Mouse (Mus musculus) hindbrain, embryonic 11.5 days (tissue): Measurements from ENCODE around the gene Spag7. TPM values are rescaled to one million over a fixed set of nuclear protein-coding genes. Genes with fewer than 3 reads are reported as not detected.

Source experiments
- ATAC-seq: fragments of 200-750 bp; cut with Nextera tagmentation; 2 replicates; pipeline ENCODE4 v1.8.0; 2017; ENCODE audit warnings: mild to moderate bottlenecking, moderate TSS enrichment, moderate library complexity; ENCODE audit not compliant: low FRiP score
- DNase-seq: peaks from one replicate; pipeline ENCODE4 v3.0.0-alpha.2; 2015; ENCODE audit warnings: low spot score
- H3K27ac ChIP-seq: fragments of 300-500 bp; sonication (generic); 2 replicates; pipeline ENCODE4 v1.5.1; 2014; ENCODE audit warnings: mild to moderate bottlenecking, low read depth, low read length
- H3K27me3 ChIP-seq: fragments of 300-500 bp; sonication (generic); 2 replicates; pipeline ENCODE4 v1.6.1; 2014; ENCODE audit warnings: mild to moderate bottlenecking, low read length, moderate library complexity, mixed read lengths; ENCODE audit not compliant: control insufficient read depth, insufficient read depth
- H3K36me3 ChIP-seq: fragments of 300-500 bp; sonication (generic); 2 replicates; pipeline ENCODE4 v1.6.1; 2014; ENCODE audit warnings: mild to moderate bottlenecking, low read length, moderate library complexity, mixed read lengths; ENCODE audit not compliant: control insufficient read depth, insufficient read depth
- H3K4me1 ChIP-seq: fragments of 300-500 bp; sonication (generic); replicated peaks from 2 replicates; pipeline ENCODE4 v1.6.1; 2014; ENCODE audit warnings: low read length, mixed read lengths; ENCODE audit not compliant: control insufficient read depth, insufficient read depth
- H3K4me2 ChIP-seq: fragments of 300-500 bp; sonication (generic); replicated peaks from 2 replicates; pipeline ENCODE4 v1.6.1; 2014; ENCODE audit warnings: mild to moderate bottlenecking, low read depth, low read length
- H3K4me3 ChIP-seq: fragments of 300-500 bp; sonication (generic); 2 replicates; pipeline ENCODE4 v1.5.1; 2014; ENCODE audit warnings: low read depth, low read length
- H3K9ac ChIP-seq: fragments of 300-500 bp; sonication (generic); 2 replicates; pipeline ENCODE4 v1.6.1; 2014; ENCODE audit warnings: low read depth, low read length
- H3K9me3 ChIP-seq: fragments of 300-500 bp; sonication (generic); 2 replicates; pipeline ENCODE4 v1.6.1; 2016; ENCODE audit warnings: low read length; ENCODE audit not compliant: control insufficient read depth
- WGBS: fragments of 180-500 bp; shearing (Covaris S2); extraction: QIAGEN DNeasy Blood & Tissue Kit; methylation state at CpG from one replicate; pipeline ENCODE4 v1.1.7; 2014; 5-methylcytosine and 5-hydroxymethylcytosine counted together
- polyA plus RNA-seq: library from polyadenylated mRNA; unstranded; fragments of >200 nt; fragmentation: Nextera tagmentation; extraction: Ambion mirVana; gene quantifications from 2 replicates; pipeline ENCODE4 v1.2.1, GENCODE M21; 2014

The Spag7 gene
- polyA plus RNA-seq, 1 experiment from 2014 or later, result 176 TPM

- Histone ChIP-seq H3K4me3 (peak within 1 kb of the TSS; percentile 67), H3K27me3 (no peaks in the 10 kb centered on the region), H3K4me2 (peak within 1 kb of the TSS; percentile 80), H3K4me1 (peaks cover 9% of the 10 kb centered on the region; the same call in 1 of the 2 replicates), H3K9me3 (no peaks in the 10 kb centered on the region), H3K9ac (peak within 1 kb of the TSS; percentile 84), H3K36me3 (no peaks in the 10 kb centered on the region), H3K27ac (peak within 1 kb of the TSS; percentile 61)
- ATAC-seq (peak; percentile 85), DNase-seq (peak; percentile 89)
- WGBS, result 0% methylated on average over 42 of the region's 55 CpGs
These were observed 18.5 kb upstream of the Spag7 start, which contains the start of gene Camta2 for GRCm38 (mm10) chr11:70687601-70688199. TSS of gene Camta2 (minus strand) at chr11:70688105.

DNA sequence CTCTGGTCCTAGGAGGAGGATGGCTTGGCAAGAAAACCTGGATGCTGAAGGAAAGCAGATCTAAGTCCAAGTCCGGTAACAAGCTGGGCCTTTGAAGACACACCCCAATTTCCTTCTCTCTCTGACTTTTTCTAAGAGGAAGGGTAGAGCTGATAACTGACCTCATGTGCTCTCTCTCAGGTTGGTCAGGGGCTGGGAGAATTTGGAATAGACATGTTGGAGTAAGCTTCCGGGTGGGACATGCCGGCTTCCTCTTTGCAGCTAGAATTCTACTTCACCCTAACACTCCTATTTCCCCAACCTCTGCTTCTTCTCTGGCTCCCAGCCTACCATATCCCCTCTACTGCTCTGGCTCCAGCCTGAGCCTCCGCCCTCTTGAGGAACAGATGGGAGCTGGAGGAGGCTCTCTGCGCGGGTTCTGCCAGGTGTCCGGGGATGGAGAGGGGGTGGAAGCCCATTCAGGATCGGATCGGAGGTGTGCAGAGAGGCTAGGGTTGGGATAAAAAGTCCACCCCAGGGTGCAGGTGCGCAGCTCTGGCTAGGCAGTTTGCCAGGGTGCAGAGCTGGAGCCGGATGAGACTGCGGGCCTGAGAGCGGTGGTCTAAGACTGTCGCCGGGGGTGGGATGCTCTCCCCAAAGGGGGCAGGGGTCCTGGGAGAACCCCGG, 17.8 kb upstream of the Spag7 start:
- 5% methylated on average over 16 of the region's 16 CpGs for WGBS

GRCm38 (mm10) chr11:70683640-70684039, 14.4 kb upstream of the Spag7 start:
- H3K36me3 ChIP-seq, result no peaks in the 10 kb centered on the region
- no peaks in the 10 kb centered on the region for H3K27me3 ChIP-seq
- 86% methylated on average over 5 of the region's 5 CpGs for WGBS
- no peak overlapping the region for H3K9ac ChIP-seq
- H3K27ac ChIP-seq, result no peak overlapping the region
- DNase-seq (no peak), ATAC-seq (no peak)
- no peak overlapping the region for H3K4me2 ChIP-seq
- H3K4me3 ChIP-seq, result no peak overlapping the region
- peaks cover 11% of the 10 kb centered on the region; the same call in 1 of the 2 replicates for H3K4me1 ChIP-seq
- no peaks in the 10 kb centered on the region for H3K9me3 ChIP-seq

More for the DNA sequence above, 17.8 kb upstream of the Spag7 start:
- Histone ChIP-seq H3K4me1 (peaks cover 13% of the 10 kb centered on the region; the same call in 1 of the 2 replicates), H3K36me3 (no peaks in the 10 kb centered on the region), H3K4me3 (peak overlapping the region; percentile 67), H3K27me3 (no peaks in the 10 kb centered on the region), H3K27ac (peak overlapping the region; percentile 61), H3K4me2 (peak overlapping the region; percentile 80), H3K9me3 (no peaks in the 10 kb centered on the region), H3K9ac (peak overlapping the region; percentile 84)
- DNase-seq (peak; percentile 56), ATAC-seq (peak; percentile 73)

DNA sequence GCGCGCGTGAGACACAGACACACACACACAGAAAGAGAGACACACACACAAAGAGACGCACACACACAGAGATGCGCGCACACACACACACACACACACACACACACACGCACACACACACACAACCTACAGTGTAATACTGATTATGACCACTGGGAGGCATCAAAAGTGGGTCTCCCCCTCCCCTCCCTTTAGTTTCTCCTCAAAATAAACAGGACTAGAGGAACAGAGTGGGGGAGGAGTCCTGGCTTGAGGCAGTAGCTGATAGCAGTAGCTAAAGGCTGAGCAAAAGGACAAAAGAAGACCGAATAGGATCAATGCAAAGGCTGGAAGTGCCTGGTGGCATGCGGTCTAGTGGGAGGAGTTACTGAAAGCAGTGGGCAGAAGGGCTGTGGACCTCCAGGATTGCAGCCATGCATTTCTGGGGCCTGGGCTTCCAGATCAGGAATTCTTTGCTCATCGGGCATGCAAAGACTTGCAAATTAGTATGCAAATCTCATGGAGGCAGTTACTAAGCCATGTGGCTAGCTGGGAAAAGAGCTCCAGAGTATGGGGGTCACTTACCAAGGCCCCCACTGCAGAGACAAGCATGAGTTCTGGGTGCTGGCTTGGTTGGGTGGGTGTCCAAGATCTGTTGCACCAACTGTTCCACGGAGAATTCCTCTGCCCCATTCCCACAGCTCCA, 12.8 kb upstream of the Spag7 start:
- Histone ChIP-seq H3K9me3 (no peaks in the 10 kb centered on the region), H3K9ac (0 out of 2 replicates have a peak overlapping the region, but pooled peaks have one; percentile 11), H3K4me3 (no peak overlapping the region), H3K4me2 (no peak overlapping the region), H3K36me3 (no peaks in the 10 kb centered on the region), H3K27ac (peak overlapping the region; percentile 8), H3K4me1 (peaks cover 7% of the 10 kb centered on the region; the same call in 1 of the 2 replicates), H3K27me3 (no peaks in the 10 kb centered on the region)
- peak; percentile 83 for DNase-seq
- ATAC-seq, result peak; percentile 83
- WGBS, result 14% methylated on average over 11 of the region's 11 CpGs

DNA sequence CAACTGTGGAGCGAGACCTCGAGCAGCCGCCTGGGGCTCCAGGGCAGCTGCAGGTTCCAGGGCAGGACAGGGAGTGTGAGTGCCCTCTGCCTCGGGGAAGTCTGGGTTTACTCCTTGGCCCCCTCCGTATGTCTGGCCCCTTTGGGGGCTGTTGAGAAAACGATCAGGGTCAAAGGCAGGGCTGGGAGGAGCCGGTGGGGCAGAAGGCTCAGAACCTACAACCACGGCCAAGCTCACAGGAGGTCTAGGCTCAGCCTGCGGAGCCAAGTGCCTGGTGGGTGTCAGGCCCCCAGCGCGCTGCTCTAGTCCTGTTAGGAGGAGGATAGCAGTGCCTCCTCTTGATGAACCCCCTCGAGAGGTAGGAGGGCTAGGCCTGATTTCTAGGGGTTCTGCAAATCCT, 12.0 kb upstream of the Spag7 start:
- DNase-seq, result no peak
- Histone ChIP-seq H3K36me3 (no peaks in the 10 kb centered on the region), H3K4me3 (no peak overlapping the region), H3K27ac (no peak overlapping the region), H3K4me1 (peaks cover 3% of the 10 kb centered on the region; the same call in 1 of the 2 replicates), H3K9ac (no peak overlapping the region), H3K27me3 (no peaks in the 10 kb centered on the region), H3K9me3 (no peaks in the 10 kb centered on the region), H3K4me2 (no peak overlapping the region)
- no peak; the same call in 1 of the 2 replicates for ATAC-seq
- WGBS, result 67% methylated on average over 12 of the region's 12 CpGs

- DNase-seq, result no peak
- no peak overlapping the region for H3K9ac ChIP-seq
- H3K4me1 ChIP-seq, result peaks cover 3% of the 10 kb centered on the region; the same call in 1 of the 2 replicates
- H3K27ac ChIP-seq, result no peak overlapping the region
- 91% methylated on average over 8 of the region's 8 CpGs for WGBS
- no peaks in the 10 kb centered on the region for H3K27me3 ChIP-seq
- H3K4me3 ChIP-seq, result no peak overlapping the region
- no peak overlapping the region for H3K4me2 ChIP-seq
- ATAC-seq, result no peak
- H3K9me3 ChIP-seq, result no peaks in the 10 kb centered on the region
- H3K36me3 ChIP-seq, result no peaks in the 10 kb centered on the region
These were observed 10.7 kb upstream of the Spag7 start for GRCm38 (mm10) chr11:70679894-70680293.

DNA sequence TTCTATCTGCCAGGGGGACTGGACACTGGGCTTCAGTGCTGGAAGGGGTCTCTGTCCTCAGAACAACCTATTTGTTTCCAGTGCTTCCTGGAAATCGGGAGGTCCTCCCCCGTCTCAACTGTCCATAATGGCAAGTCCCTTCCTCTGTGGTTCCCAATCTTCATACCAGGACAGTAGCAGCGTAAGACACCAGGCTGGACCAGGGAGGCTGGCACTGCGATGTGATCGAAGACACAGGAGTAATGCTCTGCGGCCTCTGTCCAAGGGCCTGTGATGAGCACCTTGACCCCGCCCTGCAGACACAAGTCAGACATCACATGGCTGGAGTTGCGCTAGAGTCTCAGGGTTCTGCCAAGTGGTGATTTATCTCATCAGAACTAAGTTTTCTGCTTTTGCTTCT, 10.1 kb upstream of the Spag7 start:
- H3K36me3 ChIP-seq, result no peaks in the 10 kb centered on the region
- ATAC-seq, result no peak

GRCm38 (mm10) chr11:70678576-70678975, 9.4 kb upstream of the Spag7 start:
- Histone ChIP-seq H3K36me3 (no peaks in the 10 kb centered on the region), H3K9me3 (no peaks in the 10 kb centered on the region), H3K27ac (no peak overlapping the region), H3K27me3 (no peaks in the 10 kb centered on the region), H3K9ac (no peak overlapping the region), H3K4me2 (no peak overlapping the region), H3K4me1 (peaks cover 5% of the 10 kb centered on the region; the same call in 1 of the 2 replicates), H3K4me3 (no peak overlapping the region)
- WGBS, result 39% methylated on average over 2 of the region's 2 CpGs
- ATAC-seq (no peak), DNase-seq (no peak)

More for the DNA sequence above, 10.1 kb upstream of the Spag7 start:
- Histone ChIP-seq H3K27me3 (no peaks in the 10 kb centered on the region), H3K9me3 (no peaks in the 10 kb centered on the region), H3K27ac (no peak overlapping the region), H3K4me3 (no peak overlapping the region), H3K4me1 (peaks cover 4% of the 10 kb centered on the region; the same call in 1 of the 2 replicates), H3K4me2 (no peak overlapping the region), H3K9ac (no peak overlapping the region)
- no peak for DNase-seq
- 96% methylated on average over 8 of the region's 8 CpGs for WGBS
